Mouse (Mus musculus) CH12.LX (cell line): ENCODE measurements around the gene Ugt1a10.

Source experiments
- CHD2 ChIP-seq: IDR thresholded peaks from 2 replicates; pipeline ENCODE4 v1.6.1; 2011; ENCODE audit warnings: low read length, improper control_type of control experiment
- CTCF ChIP-seq, 2 experiments: IDR thresholded peaks in 1 of 2; conservative IDR thresholded peaks in 1 of 2; 2 replicates each; pipeline ENCODE4 v1.5.1; 2011 to 2012; ENCODE audit warnings: low read depth in 2 of 2, low read length in 2 of 2, improper control_type of control experiment in 1 of 2, inconsistent platforms in 1 of 2, mild to moderate bottlenecking in 1 of 2, moderate library complexity in 1 of 2
- E2F4 ChIP-seq: IDR thresholded peaks from 2 replicates; pipeline ENCODE4 v1.6.1; 2011; ENCODE audit warnings: low read depth, low read length, improper control_type of control experiment; ENCODE audit not compliant: insufficient replicate concordance
- ETS1 ChIP-seq: conservative IDR thresholded peaks from 2 replicates; pipeline ENCODE4 v1.6.1; 2012; ENCODE audit warnings: low read depth, mild to moderate bottlenecking, inconsistent platforms, low read length, improper control_type of control experiment, moderate library complexity
- KAT2A ChIP-seq: IDR thresholded peaks from 2 replicates; pipeline ENCODE4 v1.6.1; 2012; ENCODE audit warnings: low read length, improper control_type of control experiment, inconsistent platforms; ENCODE audit not compliant: insufficient replicate concordance
- MEF2A ChIP-seq: IDR thresholded peaks from 2 replicates; pipeline ENCODE4 v1.6.1; 2014; ENCODE audit warnings: low read depth, mild to moderate bottlenecking, inconsistent platforms, low read length, improper control_type of control experiment, borderline replicate concordance
- NELFE ChIP-seq: IDR thresholded peaks from 2 replicates; pipeline ENCODE4 v1.6.1; 2011; ENCODE audit warnings: low read depth, low read length, improper control_type of control experiment
- NRF1 ChIP-seq: IDR thresholded peaks from 2 replicates; pipeline ENCODE4 v1.6.1; 2014; ENCODE audit warnings: low read depth, mild to moderate bottlenecking, inconsistent platforms, low read length, improper control_type of control experiment, moderate library complexity
- POLR2A ChIP-seq: IDR thresholded peaks from 2 replicates; pipeline ENCODE4 v1.6.1; 2011; ENCODE audit warnings: low read depth, mild to moderate bottlenecking, improper control_type of control experiment, low read length
- POLR2AphosphoS2 ChIP-seq: IDR thresholded peaks from 2 replicates; pipeline ENCODE4 v1.6.1; 2011; ENCODE audit warnings: low read depth, low read length, improper control_type of control experiment
- USF1 ChIP-seq: IDR thresholded peaks from 2 replicates; pipeline ENCODE4 v1.6.1; 2014; ENCODE audit warnings: low read depth, mild to moderate bottlenecking, inconsistent platforms, low read length, improper control_type of control experiment

GRCm38 (mm10) chr1:88008735-88009134 lies 46.5 kb upstream of the Ugt1a10 start:
- TF ChIP-seq NRF1 (no peak), NELFE (no peak), POLR2AphosphoS2 (no peak), POLR2A (no peak), CTCF (conservative IDR thresholded peaks at IDR 0.05 in 1 of 2, IDR thresholded peaks at IDR 0.05 in 1 of 2; ENCODE audit: low read depth in 2 of 2, low read length in 2 of 2) (no peak), ETS1 (no peak), E2F4 (no peak), USF1 (no peak), CHD2 (no peak), MEF2A (no peak), KAT2A (no peak)
